In the genomic region with DNA sequence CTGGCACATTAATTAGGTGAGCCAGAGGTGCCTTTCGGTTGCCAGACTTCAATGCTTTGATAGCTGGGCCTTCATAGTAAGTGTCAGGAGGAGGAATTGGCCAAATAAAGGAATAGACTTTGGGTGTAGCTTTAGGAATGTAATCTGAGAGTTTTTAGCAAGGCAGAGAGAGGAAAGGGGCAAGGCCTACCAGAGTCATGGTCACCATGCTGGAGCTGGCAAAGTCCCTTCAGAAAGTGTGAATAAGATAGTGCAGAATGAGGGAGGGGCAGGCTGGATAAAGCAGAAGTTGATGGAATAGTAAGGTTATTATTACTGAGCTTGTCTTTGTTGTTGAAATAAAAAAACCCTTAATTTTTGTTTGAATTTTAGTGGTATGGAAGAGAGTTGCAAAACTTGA, we compare ENCODE assay signal across 9 mouse cellular contexts. TPM values are rescaled to one million over a fixed set of nuclear protein-coding genes. Genes with fewer than 3 reads are reported as not detected.
DNase-seq lines count a peak whose midpoint lies in the region; ATAC-seq and TF ChIP-seq lines count a peak whose summit lies in the region.
"Had no signal": no experiment of that assay in that cellular context is flagged by ENCODE, and none has a peak within 500 bp of the region (broad histone marks: within the 10 kb centered on the region; RNA-seq: fewer than 3 reads in every experiment).

No protein-coding gene starts in this region.

- no peak for TF ChIP-seq EP300 in heart, adult 2 months (IDR thresholded peaks at IDR 0.05; ENCODE audit: insufficient read depth, low read depth, low read length)
- no peak for TF ChIP-seq EP300 in CH12.LX (IDR thresholded peaks at IDR 0.05; ENCODE audit: low read length)

- 6% methylated on average over 1 of the region's 1 CpGs for WGBS in heart, adult 2 months
- WGBS in forebrain, embryonic 13.5 days = 15% methylated on average over 1 of the region's 1 CpGs
- WGBS in liver, embryonic 16.5 days (ENCODE audit: insufficient replicate concordance) = 26% methylated on average over 1 of the region's 1 CpGs

- TF ChIP-seq POLR2A in heart, adult 2 months (IDR thresholded peaks at IDR 0.05; ENCODE audit: insufficient read depth, low read depth, low read length) = no peak
- TF ChIP-seq POLR2A in CH12.LX (IDR thresholded peaks at IDR 0.05; ENCODE audit: low read depth, low read length) = no peak

- no peak for TF ChIP-seq CTCF in heart, adult 2 months (IDR thresholded peaks at IDR 0.05)
- no peak for TF ChIP-seq CTCF in CH12.LX (conservative IDR thresholded peaks at IDR 0.05 in 1 of 2, IDR thresholded peaks at IDR 0.05 in 1 of 2; ENCODE audit: low read depth in 2 of 2, low read length in 2 of 2)

- peak overlapping the region; percentile 40; the same call in 1 of the 2 replicates for H3K9ac ChIP-seq in heart, adult 2 months (ENCODE audit: low read depth, low read length)
- H3K9ac ChIP-seq in CH12.LX (ENCODE audit: insufficient read depth, low read depth) = peak overlapping the region; percentile 85
- H3K9ac ChIP-seq in forebrain, embryonic 13.5 days = peak overlapping the region; percentile 89
- peak overlapping the region; percentile 73 for H3K9ac ChIP-seq in liver, embryonic 16.5 days (ENCODE audit: low read depth, low read length)

- peak overlapping the region; percentile 99 for H3K4me2 ChIP-seq in CH12.LX (ENCODE audit: insufficient read depth, low read depth, poor library complexity, severe bottlenecking)
- peak overlapping the region; percentile 80 for H3K4me2 ChIP-seq in forebrain, embryonic 13.5 days
- peak overlapping the region; percentile 77 for H3K4me2 ChIP-seq in liver, embryonic 16.5 days (ENCODE audit: low read depth, low read length)

- dilution Hi-C loops in CH12.LX (cut with MboI; ENCODE audit: extremely low pct_ligation_motif_present, extremely low pct_unique_long_range_greater_than_20kb, low sequenced_read_pairs) = no loop called here

- ATAC-seq in forebrain, embryonic 13.5 days = no peak
- no peak for ATAC-seq in liver, embryonic 16.5 days (ENCODE audit: low read depth)
- no peak for ATAC-seq in cerebellum, adult (ENCODE audit: insufficient number of reproducible peaks, low FRiP score, low TSS enrichment)

- no peak for DNase-seq in heart, adult 2 months
- DNase-seq in heart, postnatal 10 days = no peak
- peak; percentile 18 for DNase-seq in CH12.LX (ENCODE audit: extremely low read depth)
- DNase-seq in urinary bladder, postnatal 36 days (ENCODE audit: low spot score in 2 of 2) = no peak
- no peak for DNase-seq in left cerebral cortex, adult 18-20 months (ENCODE audit: low spot score in 2 of 2)

- no peak overlapping the region for H3K27ac ChIP-seq in heart, adult 2 months
- H3K27ac ChIP-seq in CH12.LX (ENCODE audit: insufficient read depth, low read depth) = peak overlapping the region; percentile 85; the same call in 1 of the 2 replicates
- H3K27ac ChIP-seq in forebrain, embryonic 13.5 days = peak overlapping the region; percentile 89; the same call in 1 of the 2 replicates
- no peak overlapping the region; the same call in 1 of the 2 replicates for H3K27ac ChIP-seq in liver, embryonic 16.5 days (ENCODE audit: low read length)

- peak overlapping the region; percentile 91 for H3K4me3 ChIP-seq in heart, adult 2 months
- peak overlapping the region; percentile 84 to 92 (median 85) for H3K4me3 ChIP-seq in CH12.LX (replicated peaks in 1 of 3; ENCODE audit: low read depth in 2 of 3, low read length in 2 of 3, poor library complexity in 1 of 3)
- peak overlapping the region; percentile 83 for H3K4me3 ChIP-seq in forebrain, embryonic 13.5 days
- peak overlapping the region; percentile 79 for H3K4me3 ChIP-seq in liver, embryonic 16.5 days (ENCODE audit: low read depth, low read length)

- H3K4me1 ChIP-seq in heart, adult 2 months (ENCODE audit: control insufficient read depth, insufficient read depth, low read length) = peaks cover 3% of the 10 kb centered on the region
- H3K4me1 ChIP-seq in CH12.LX (ENCODE audit: control insufficient read depth in 1 of 2, insufficient read depth in 2 of 2) = peaks cover 8 to 10% of the 10 kb centered on the region in 2 experiments
- peaks cover 15% of the 10 kb centered on the region for H3K4me1 ChIP-seq in forebrain, embryonic 13.5 days
- peaks cover 7% of the 10 kb centered on the region for H3K4me1 ChIP-seq in liver, embryonic 16.5 days (ENCODE audit: control insufficient read depth, low read depth, low read length)

- H3K27me3 ChIP-seq in heart, adult 2 months (ENCODE audit: control insufficient read depth, insufficient read depth, low read length) = no peaks in the 10 kb centered on the region
- no peaks in the 10 kb centered on the region for H3K27me3 ChIP-seq in CH12.LX (replicated peaks)
- no peaks in the 10 kb centered on the region for H3K27me3 ChIP-seq in forebrain, embryonic 13.5 days
- H3K27me3 ChIP-seq in liver, embryonic 16.5 days (ENCODE audit: control insufficient read depth, insufficient read depth, low read depth, low read length) = no peaks in the 10 kb centered on the region

- peaks cover 19% of the 10 kb centered on the region for H3K36me3 ChIP-seq in heart, adult 2 months (ENCODE audit: control insufficient read depth, insufficient read depth, low read length)
- H3K36me3 ChIP-seq in CH12.LX (replicated peaks in 1 of 2; ENCODE audit: control insufficient read depth in 1 of 2, insufficient read depth in 1 of 2, low read length in 1 of 2) = peaks cover 9 to 22% of the 10 kb centered on the region in 2 experiments
- H3K36me3 ChIP-seq in forebrain, embryonic 13.5 days (ENCODE audit: poor library complexity, severe bottlenecking) = peaks cover 25% of the 10 kb centered on the region
- H3K36me3 ChIP-seq in liver, embryonic 16.5 days (ENCODE audit: control insufficient read depth, insufficient read depth) = peaks cover 11% of the 10 kb centered on the region

- H3K79me2 ChIP-seq in heart, adult 2 months (replicated peaks; ENCODE audit: control insufficient read depth, insufficient read depth, low read length) = 0 out of 2 replicates have a peak, but pooled peaks cover 1% of the 10 kb centered on the region
- peaks cover 25% of the 10 kb centered on the region for H3K79me2 ChIP-seq in CH12.LX (replicated peaks; ENCODE audit: control insufficient read depth, extremely low read depth, insufficient read depth, poor library complexity, severe bottlenecking)

- in situ Hi-C loops in CH12.LX (cut with MboI; ENCODE audit: low pct_ligation_motif_present, low pct_unique_long_range_greater_than_20kb, low sequenced_read_pairs) = no loop called here

- intact Hi-C loops in heart, adult 2 months (cut with DNase I) = no loop called here
- intact Hi-C loops in heart, postnatal 10 days (cut with DNase I) = loop anchor here (2.0 kb wide), 1 partner anchor 59 kb away; no protein-coding TSS in a partner anchor

- no peak for TF ChIP-seq RAD21 in CH12.LX (IDR thresholded peaks at IDR 0.05; ENCODE audit: low read depth, low read length)

- no peaks in the 10 kb centered on the region for H3K9me3 ChIP-seq in CH12.LX (replicated peaks; ENCODE audit: low read length)
- H3K9me3 ChIP-seq in forebrain, embryonic 13.5 days (replicated peaks) = no peaks in the 10 kb centered on the region
- H3K9me3 ChIP-seq in liver, embryonic 16.5 days (replicated peaks; ENCODE audit: control insufficient read depth, low read length) = no peaks in the 10 kb centered on the region

TF ChIP-seq in CH12.LX, 34 proteins besides CTCF, POLR2A, EP300 and RAD21:
- no peak for TF ChIP-seq SMC3 (IDR thresholded peaks at IDR 0.05; ENCODE audit: low read depth, low read length)
- no peak for TF ChIP-seq MYC (IDR thresholded peaks at IDR 0.05; ENCODE audit: low read depth, low read length)
- TF ChIP-seq HCFC1 (IDR thresholded peaks at IDR 0.05; ENCODE audit: low read depth, low read length) = no peak
- TF ChIP-seq TCF12 (IDR thresholded peaks at IDR 0.05; ENCODE audit: low read depth, low read length) = no peak
- TF ChIP-seq POLR2AphosphoS2 (IDR thresholded peaks at IDR 0.05; ENCODE audit: low read depth, low read length) = no peak
- TF ChIP-seq MAZ (IDR thresholded peaks at IDR 0.05; ENCODE audit: low read depth, low read length) = no peak
- TF ChIP-seq NRF1 (IDR thresholded peaks at IDR 0.05; ENCODE audit: low read depth, low read length) = no peak

RNA-seq across cellular contexts. Expression of gene Zfp160, which starts 1.0 kb away (rescaled TPM):
- total RNA-seq in heart, adult 2 months (2021) = 1 to 10 TPM; 8.6 TPM
- 3.4 and 6.4 TPM in 2 replicates for polyA plus RNA-seq in heart, adult 2 months (2012; rRNA removed)
- 10 to 100 TPM; 16.3 to 16.4 TPM for total RNA-seq in heart, postnatal 10 days (2021)
- total RNA-seq in CH12.LX (2012; rRNA removed) = 8.9 and 12.0 TPM in 2 replicates
- total RNA-seq in CH12.LX (2014; rRNA removed) = 16.4 and 19.0 TPM in 2 replicates
- polyA plus RNA-seq in CH12.LX (2012; ENCODE audit: insufficient read length, low read depth) = 11.7 and 12.0 TPM in 2 replicates
- polyA plus RNA-seq in forebrain, embryonic 13.5 days (2015; fragmentation: Nextera tagmentation; extraction: Ambion mirVana) = 19.0 and 21.6 TPM in 2 replicates
- 3.4 and 3.8 TPM in 2 replicates for polyA plus RNA-seq in liver, embryonic 16.5 days (2015; fragmentation: Nextera tagmentation; extraction: Ambion mirVana)
- total RNA-seq in left cerebral cortex, adult 18-20 months (2021) = 10 to 100 TPM; 17.0 to 18.5 TPM

RNA-seq across cellular contexts. Expression of gene Vmn1r233, which starts 13.5 kb away (rescaled TPM):
- total RNA-seq in heart, adult 2 months (2021) = not detected
- not detected in 2 replicates for polyA plus RNA-seq in heart, adult 2 months (2012; rRNA removed)
- total RNA-seq in heart, postnatal 10 days (2021) = not detected
- total RNA-seq in CH12.LX (2012; rRNA removed) = not detected in 2 replicates
- not detected in 2 replicates for total RNA-seq in CH12.LX (2014; rRNA removed)
- polyA plus RNA-seq in CH12.LX (2012; ENCODE audit: insufficient read length, low read depth) = not detected in 2 replicates
- polyA plus RNA-seq in forebrain, embryonic 13.5 days (2015; fragmentation: Nextera tagmentation; extraction: Ambion mirVana) = not detected in 2 replicates
- not detected in 2 replicates for polyA plus RNA-seq in liver, embryonic 16.5 days (2015; fragmentation: Nextera tagmentation; extraction: Ambion mirVana)
- total RNA-seq in left cerebral cortex, adult 18-20 months (2021) = not detected
- total RNA-seq: left cerebral cortex, postnatal 36 days had no signal

Comparison
In these comparisons a context has a peak if more than half of its experiments do, and no peak if none do; other contexts are left out.
1. H3K27ac ChIP-seq: peak in CH12.LX (single experiment) and forebrain, embryonic 13.5 days (single experiment); none in heart, adult 2 months (single experiment) and liver, embryonic 16.5 days (single experiment).
2. Peak in every context shown above with its lines, with median percentiles within 50 percentile points of each other: H3K4me3 ChIP-seq, H3K9ac ChIP-seq and H3K4me2 ChIP-seq.